Mouse (Mus musculus): ENCODE results near the gene Atf7. TPM values are rescaled to one million over a fixed set of nuclear protein-coding genes. Genes with fewer than 3 reads are reported as not detected.

The Atf7 gene
- polyA plus RNA-seq (2014; fragmentation: Illumina TruSeq; extraction: RNeasy Lipid Tissue Mini Kit (QIAGEN cat#74804); ENCODE audit: low read depth, low replicate concordance): 18.3 TPM

DNA sequence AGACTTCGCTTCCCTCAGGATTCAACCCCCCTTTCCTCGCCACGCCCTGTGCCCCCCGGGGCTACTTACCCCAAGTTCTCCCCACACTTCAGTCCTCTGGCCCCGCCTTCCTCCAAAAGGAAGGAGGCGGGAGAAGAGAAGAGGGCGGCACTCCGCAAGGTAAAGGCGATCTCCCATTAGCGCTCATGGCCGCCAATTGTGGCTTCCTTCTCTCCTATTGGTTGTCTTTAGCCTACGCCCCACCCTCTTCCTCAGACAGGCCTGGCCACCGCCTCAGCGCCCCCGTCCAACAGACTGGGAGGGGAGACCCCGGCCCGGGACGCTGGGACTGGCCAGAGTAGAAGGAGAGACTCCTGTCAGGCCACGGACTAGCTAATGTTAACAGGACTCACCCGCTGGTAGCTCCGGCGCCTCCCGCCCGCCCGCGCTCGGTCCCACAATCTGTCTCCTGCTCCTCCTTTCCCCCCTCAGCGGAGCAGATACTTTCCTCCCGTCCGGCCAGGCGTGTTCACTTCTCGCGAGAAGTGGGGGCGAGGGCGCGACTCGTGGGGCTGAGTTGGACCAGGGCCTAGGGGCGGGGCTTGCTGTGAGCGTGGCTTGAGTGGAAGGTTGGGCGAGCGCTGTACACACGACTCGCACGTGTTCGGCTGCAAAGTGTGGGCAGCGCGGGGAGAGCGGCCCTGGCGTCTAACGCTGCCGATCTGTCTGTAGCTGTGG lies at the start of gene Atf7, which contains the start of gene Gm28047:
Gene Atf7 (minus strand): TSS at position 495 of the 717 bp plus-strand sequence.
Gene Gm28047 (minus strand): TSS at position 98 of the 717 bp plus-strand sequence.

DNA sequence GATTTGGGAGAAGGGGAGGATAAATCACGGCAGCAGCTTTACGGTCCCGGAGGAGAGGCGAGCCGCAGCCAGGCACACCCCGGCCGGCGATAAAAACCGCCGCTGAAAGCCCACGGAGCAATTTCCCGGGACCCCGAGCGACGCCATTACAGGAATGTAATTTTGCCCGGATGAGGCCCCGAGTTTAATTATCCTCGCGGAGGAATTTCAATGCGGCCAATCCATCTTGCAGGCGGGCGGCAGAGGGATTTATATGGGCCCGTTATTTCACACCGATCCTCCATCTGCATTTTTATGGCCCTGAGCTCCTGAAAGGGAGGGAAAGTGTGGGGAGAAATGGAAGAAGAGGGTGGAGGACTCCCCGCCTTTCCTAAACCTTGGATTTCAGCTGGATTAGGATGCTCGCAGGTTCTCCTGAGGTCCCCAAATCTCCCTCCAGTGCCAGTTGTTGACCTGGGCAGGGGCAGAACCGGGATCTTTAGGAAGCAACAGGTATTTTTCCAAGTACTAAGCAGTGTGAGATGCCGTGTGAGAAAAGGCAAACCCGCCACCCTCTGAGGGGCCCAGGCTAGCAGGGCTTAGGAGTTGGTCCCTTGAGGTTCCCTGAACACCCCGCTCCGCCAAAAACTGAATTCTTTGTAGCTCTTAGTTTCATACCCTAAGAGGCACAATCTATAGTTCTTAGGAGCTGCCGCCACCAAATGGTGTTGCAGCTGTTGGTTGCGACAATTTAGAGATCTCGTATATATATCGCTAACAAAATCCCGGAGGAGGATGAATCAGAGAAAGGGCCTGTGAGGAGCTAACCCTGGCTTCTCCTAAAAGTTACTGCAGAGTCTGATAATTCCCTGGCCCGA lies 47.2 kb upstream of the Atf7 start, which contains the start of gene Atp5g2:
Gene Atp5g2 (minus strand): TSS at position 138 of the 857 bp plus-strand sequence.

DNA sequence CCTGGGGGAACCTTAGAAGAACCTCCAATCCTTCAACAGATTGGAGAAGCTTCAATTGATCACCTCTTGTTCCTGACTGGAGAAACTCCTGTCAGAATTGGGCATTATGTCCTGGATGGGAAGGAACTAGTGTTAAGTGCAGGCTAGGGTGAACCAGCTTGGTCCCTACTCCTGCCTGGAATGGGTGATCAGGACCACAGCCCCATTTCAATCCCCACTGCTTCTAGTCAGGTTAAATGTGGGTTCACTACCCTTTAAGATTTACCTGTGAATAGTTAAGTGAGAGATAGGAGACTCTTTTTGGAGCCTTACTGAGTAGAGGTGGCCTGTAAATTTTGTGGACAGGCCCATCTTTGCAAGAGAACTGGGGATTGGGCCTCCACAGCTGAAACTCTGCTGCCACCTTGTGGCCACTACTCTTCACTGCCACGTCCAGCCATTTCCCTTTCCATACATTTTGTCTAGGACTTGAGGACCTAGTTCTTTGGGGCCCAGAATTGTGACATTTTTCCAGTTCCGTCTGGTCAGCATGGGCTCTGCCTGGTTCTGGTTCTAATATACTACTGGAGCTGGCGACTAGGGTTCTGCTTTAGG lies 100.3 kb downstream of the Atf7 start, which contains the start of gene Npff:
Gene Npff (minus strand): TSS at position 51 of the 594 bp plus-strand sequence.

DNA sequence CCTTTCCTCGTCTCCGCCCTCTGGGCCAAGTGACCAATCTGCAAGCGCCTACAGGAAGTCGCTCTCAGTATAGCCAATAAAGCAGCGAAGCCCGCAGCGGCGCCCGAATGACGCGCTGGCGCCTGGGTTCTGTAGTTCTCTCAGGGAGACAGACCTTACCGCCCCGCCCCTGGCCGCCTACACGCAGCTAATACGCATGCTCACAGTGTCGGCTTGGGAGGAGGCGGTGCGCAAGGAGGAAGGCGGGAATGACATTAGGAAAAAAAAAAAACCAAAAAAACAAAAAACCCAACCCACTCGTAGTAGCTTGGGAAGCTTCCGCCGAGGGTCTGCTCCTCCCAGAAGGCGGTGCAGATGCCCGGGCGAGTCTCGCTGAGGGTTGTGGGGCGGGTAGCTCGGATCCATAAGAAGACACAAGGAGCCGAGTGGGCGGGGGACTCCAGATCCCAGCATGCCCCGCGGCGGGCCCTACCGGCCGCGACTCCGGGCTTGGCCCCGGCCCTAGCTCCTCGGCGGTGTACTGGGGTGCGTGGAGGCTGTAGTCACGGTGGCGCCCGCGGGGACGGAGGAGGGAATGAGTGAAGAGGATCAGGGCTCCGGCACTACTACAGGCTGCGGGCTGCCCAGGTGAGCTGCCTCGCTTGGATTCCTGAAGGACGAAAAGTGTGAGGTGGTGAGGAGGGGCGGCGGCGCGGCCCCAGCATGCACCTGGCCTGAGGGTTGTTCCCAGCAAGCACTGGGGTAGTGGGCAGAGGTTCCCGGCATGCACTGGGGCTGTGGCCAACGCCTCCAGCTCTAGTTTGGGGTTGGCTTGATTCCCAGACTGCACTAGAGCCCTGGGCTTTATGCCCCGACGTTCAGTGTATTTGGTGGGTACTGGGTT lies 107.0 kb downstream of the Atf7 start, which contains the start of gene Tarbp2:
Gene Tarbp2 (plus strand): TSS at position 217 of the 883 bp plus-strand sequence.

DNA sequence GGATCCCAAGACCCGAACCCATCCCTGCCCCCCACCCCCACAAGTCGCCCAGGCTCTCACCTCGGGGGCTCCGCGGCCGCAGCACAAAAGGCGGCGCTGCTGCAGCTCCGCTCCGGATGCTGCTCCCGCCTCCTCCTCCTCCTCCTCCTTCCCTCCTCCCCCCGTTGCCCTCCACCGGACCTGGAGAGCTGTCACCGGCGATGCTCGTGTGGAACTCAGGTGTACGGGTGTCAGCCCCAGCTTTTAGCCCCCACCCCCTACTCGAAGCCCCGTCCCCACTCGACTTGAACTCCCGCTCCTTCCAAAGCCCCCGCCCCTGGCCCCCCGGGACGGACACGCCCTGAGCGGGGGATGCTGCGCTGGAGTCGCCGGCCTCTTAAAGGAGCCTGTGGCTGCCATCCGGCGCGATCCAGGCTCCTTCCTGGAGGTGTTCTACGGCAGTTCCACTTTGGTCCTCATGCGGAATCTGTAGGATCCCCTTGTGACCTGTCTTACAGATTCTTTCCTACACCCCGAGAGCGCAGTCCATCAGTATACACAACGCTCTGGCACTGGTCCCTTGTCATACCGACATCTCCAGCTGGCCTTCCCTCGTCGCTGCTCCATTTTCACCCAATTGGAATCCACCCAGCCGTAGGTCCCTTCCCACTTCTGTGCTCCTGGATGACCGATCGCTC lies 108.4 kb downstream of the Atf7 start, which contains the start of gene Map3k12:
Gene Map3k12 (minus strand): TSS at position 337 of the 677 bp plus-strand sequence.

DNA sequence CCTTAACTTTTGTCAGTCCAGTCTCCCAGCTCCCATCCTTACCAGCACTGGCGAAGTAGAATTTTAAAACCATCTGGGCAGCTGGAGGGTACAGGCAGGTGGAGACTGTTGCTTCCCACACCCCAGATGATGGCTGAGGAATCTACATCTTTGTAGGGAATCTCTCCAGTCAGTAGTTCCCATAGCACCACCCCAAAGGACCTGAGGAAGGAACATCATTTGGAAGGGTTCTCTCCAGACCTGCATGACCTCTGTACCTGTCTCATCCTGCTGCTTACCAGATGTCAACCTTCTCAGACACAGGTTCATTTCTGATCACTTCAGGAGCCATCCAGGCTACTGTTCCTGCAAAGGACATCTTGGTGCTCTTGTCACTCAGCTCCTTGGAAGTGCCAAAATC lies 121.8 kb downstream of the Atf7 start, which contains the start of gene Gm10337:
Gene Gm10337 (plus strand): TSS at position 276 of the 400 bp plus-strand sequence.

Other genes with a start within 250 kb of the Atf7 start
- gene Sp1, start 219.3 kb downstream of the Atf7 start, polyA plus RNA-seq (2014; fragmentation: Illumina TruSeq; extraction: RNeasy Lipid Tissue Mini Kit (QIAGEN cat#74804); ENCODE audit: low read depth, low replicate concordance): 23.3 TPM
- gene Amhr2, start 180.1 kb downstream of the Atf7 start, polyA plus RNA-seq (2014; fragmentation: Illumina TruSeq; extraction: RNeasy Lipid Tissue Mini Kit (QIAGEN cat#74804); ENCODE audit: low read depth, low replicate concordance): not detected
- gene Prr13, start 166.4 kb downstream of the Atf7 start, polyA plus RNA-seq (2014; fragmentation: Illumina TruSeq; extraction: RNeasy Lipid Tissue Mini Kit (QIAGEN cat#74804); ENCODE audit: low read depth, low replicate concordance): 27.4 TPM
- gene Pcbp2, start 154.9 kb downstream of the Atf7 start, polyA plus RNA-seq (2014; fragmentation: Illumina TruSeq; extraction: RNeasy Lipid Tissue Mini Kit (QIAGEN cat#74804); ENCODE audit: low read depth, low replicate concordance): 365 TPM
- not detected for gene Gm10337, start 121.7 kb downstream of the Atf7 start, polyA plus RNA-seq (2014; fragmentation: Illumina TruSeq; extraction: RNeasy Lipid Tissue Mini Kit (QIAGEN cat#74804); ENCODE audit: low read depth, low replicate concordance)
- gene Map3k12, start 108.4 kb downstream of the Atf7 start, polyA plus RNA-seq (2014; fragmentation: Illumina TruSeq; extraction: RNeasy Lipid Tissue Mini Kit (QIAGEN cat#74804); ENCODE audit: low read depth, low replicate concordance): 0.37 TPM
- gene Tarbp2, start 107.3 kb downstream of the Atf7 start, polyA plus RNA-seq (2014; fragmentation: Illumina TruSeq; extraction: RNeasy Lipid Tissue Mini Kit (QIAGEN cat#74804); ENCODE audit: low read depth, low replicate concordance): 1.2 TPM
- gene Npff, start 100.5 kb downstream of the Atf7 start, polyA plus RNA-seq (2014; fragmentation: Illumina TruSeq; extraction: RNeasy Lipid Tissue Mini Kit (QIAGEN cat#74804); ENCODE audit: low read depth, low replicate concordance): not detected
- gene Gm28047, start 397 bp downstream of the Atf7 start, polyA plus RNA-seq (2014; fragmentation: Illumina TruSeq; extraction: RNeasy Lipid Tissue Mini Kit (QIAGEN cat#74804); ENCODE audit: low read depth, low replicate concordance): not detected
- 23.3 TPM for gene Atp5g2, start 46.9 kb upstream of the Atf7 start, polyA plus RNA-seq (2014; fragmentation: Illumina TruSeq; extraction: RNeasy Lipid Tissue Mini Kit (QIAGEN cat#74804); ENCODE audit: low read depth, low replicate concordance)
- gene Calcoco1, start 96.7 kb upstream of the Atf7 start, polyA plus RNA-seq (2014; fragmentation: Illumina TruSeq; extraction: RNeasy Lipid Tissue Mini Kit (QIAGEN cat#74804); ENCODE audit: low read depth, low replicate concordance): 23.9 TPM